Mouse (Mus musculus) pancreas, adult 10 weeks (tissue): Measurements from ENCODE around the gene P4ha2. TPM values are rescaled to one million over a fixed set of nuclear protein-coding genes. Genes with fewer than 3 reads are reported as not detected.

ENCODE experiments used
- polyA plus RNA-seq: library from polyadenylated mRNA; stranded (reverse); fragments of 350-450 nt; fragmentation: Illumina TruSeq; extraction: RNeasy Lipid Tissue Mini Kit (QIAGEN cat#74804); gene quantifications from one replicate; pipeline ENCODE4 v1.2.3, GENCODE M21; 2015; ENCODE audit warnings: low read depth, low replicate concordance; ENCODE audit not compliant: insufficient read depth

P4ha2 gene
- polyA plus RNA-seq = 7.5 TPM

GRCm38 (mm10) chr11:54100045-54100691, at the start of gene P4ha2:
TSS of gene P4ha2 (plus strand) at chr11:54100095.

GRCm38 (mm10) chr11:54068520-54069371, 31.1 kb upstream of the P4ha2 start, which contains the start of gene Pdlim4:
TSS of gene Pdlim4 (minus strand) at chr11:54069014.

Other genes with a start within 250 kb of the P4ha2 start
- 3.2 TPM for gene Gm12216, start 240.8 kb upstream of the P4ha2 start, polyA plus RNA-seq
- 4.7 TPM for gene Slc22a5, start 208.4 kb upstream of the P4ha2 start, polyA plus RNA-seq
- gene Slc22a21, start 119.8 kb upstream of the P4ha2 start, polyA plus RNA-seq = 0.76 TPM
- gene Slc22a4, start 72.0 kb upstream of the P4ha2 start, polyA plus RNA-seq = 1.8 TPM
- gene Pdlim4, start 31.1 kb upstream of the P4ha2 start, polyA plus RNA-seq = 5.8 TPM
- gene Csf2, start 149.6 kb downstream of the P4ha2 start, polyA plus RNA-seq = not detected
- not detected for gene Il3, start 167.2 kb downstream of the P4ha2 start, polyA plus RNA-seq
- 0.28 TPM for gene Acsl6, start 203.7 kb downstream of the P4ha2 start, polyA plus RNA-seq